Mouse (Mus musculus) pancreas, adult 10 weeks (tissue): ENCODE data around the gene Fcamr. TPM values are rescaled to one million over a fixed set of nuclear protein-coding genes. Genes with fewer than 3 reads are reported as not detected.

Source experiments
- polyA plus RNA-seq: library from polyadenylated mRNA; stranded (reverse); fragments of 350-450 nt; fragmentation: Illumina TruSeq; extraction: RNeasy Lipid Tissue Mini Kit (QIAGEN cat#74804); gene quantifications from one replicate; pipeline ENCODE4 v1.2.3, GENCODE M21; 2015; ENCODE audit warnings: low read depth, low replicate concordance; ENCODE audit not compliant: insufficient read depth

Fcamr gene
- not detected for polyA plus RNA-seq

GRCm38 (mm10) chr1:130800602-130801001, at the start of gene Fcamr:
Gene Fcamr (plus strand): TSS chr1:130800902.

GRCm38 (mm10) chr1:130826448-130826847, 25.7 kb downstream of the Fcamr start, which contains the start of gene Pigr:
Gene Pigr (plus strand): TSS chr1:130826684.

Other genes starting within 250 kb of the Fcamr start
- not detected for gene Zp3r, start 171.3 kb upstream of the Fcamr start, polyA plus RNA-seq
- gene C4bp, start 139.3 kb upstream of the Fcamr start, polyA plus RNA-seq, result not detected
- gene Gm29427, start 85.1 kb upstream of the Fcamr start, polyA plus RNA-seq, result not detected
- gene Yod1, start 83.6 kb upstream of the Fcamr start, polyA plus RNA-seq, result 1.7 TPM
- 6.1 TPM for gene Pfkfb2, start 71.6 kb upstream of the Fcamr start, polyA plus RNA-seq
- 3.0 TPM for gene AA986860, start 68.9 kb upstream of the Fcamr start, polyA plus RNA-seq
- 4.8 TPM for gene Pigr, start 25.8 kb downstream of the Fcamr start, polyA plus RNA-seq
- 2.1 TPM for gene Fcmr, start 64.8 kb downstream of the Fcamr start, polyA plus RNA-seq
- gene Il24, start 86.6 kb downstream of the Fcamr start, polyA plus RNA-seq, result not detected
- not detected for gene Il20, start 110.5 kb downstream of the Fcamr start, polyA plus RNA-seq
- not detected for gene Il19, start 139.2 kb downstream of the Fcamr start, polyA plus RNA-seq
- not detected for gene Il10, start 218.9 kb downstream of the Fcamr start, polyA plus RNA-seq